Mouse (Mus musculus): ENCODE measurements around the gene Ripor3. TPM values are rescaled to one million over a fixed set of nuclear protein-coding genes. Genes with fewer than 3 reads are reported as not detected.

Ripor3 gene
- polyA plus RNA-seq, 1 experiment, result 0.13 TPM

- H3K27me3 ChIP-seq (ENCODE audit: control insufficient read depth), result no peaks in the 10 kb centered on the region
- H3K4me3 ChIP-seq (replicated peaks), result no peak overlapping the region
- TF ChIP-seq TAL1 (IDR thresholded peaks at IDR 0.05; ENCODE audit: low read length), result no peak
- no peak for TF ChIP-seq GATA1 (IDR thresholded peaks at IDR 0.05; ENCODE audit: low read length)
- peaks cover 39% of the 10 kb centered on the region for H3K4me1 ChIP-seq (ENCODE audit: control insufficient read depth)
- H3K36me3 ChIP-seq (ENCODE audit: control insufficient read depth), result peaks cover 11% of the 10 kb centered on the region
- H3K9me3 ChIP-seq (ENCODE audit: control insufficient read depth, low read length), result no peaks in the 10 kb centered on the region
Observed at GRCm38 (mm10) chr2:167939632-167940399, 70.6 kb downstream of the Ripor3 start.

GRCm38 (mm10) chr2:167939204-167939603 is 71.2 kb downstream of the Ripor3 start:
- Histone ChIP-seq H3K36me3 (ENCODE audit: control insufficient read depth) (peaks cover 11% of the 10 kb centered on the region), H3K4me3 (replicated peaks) (no peak overlapping the region)
- TF ChIP-seq TAL1 (IDR thresholded peaks at IDR 0.05; ENCODE audit: low read length) (no peak), GATA1 (IDR thresholded peaks at IDR 0.05; ENCODE audit: low read length) (no peak)

GRCm38 (mm10) chr2:167938786-167939185 is 71.6 kb downstream of the Ripor3 start:
- H3K4me3 ChIP-seq (replicated peaks), result no peak overlapping the region

More at GRCm38 (mm10) chr2:167939204-167939603, 71.2 kb downstream of the Ripor3 start:
- no peaks in the 10 kb centered on the region for H3K9me3 ChIP-seq (ENCODE audit: control insufficient read depth, low read length)
- H3K4me1 ChIP-seq (ENCODE audit: control insufficient read depth), result peaks cover 39% of the 10 kb centered on the region
- no peaks in the 10 kb centered on the region for H3K27me3 ChIP-seq (ENCODE audit: control insufficient read depth)

GRCm38 (mm10) chr2:167935956-167936355 is 74.5 kb downstream of the Ripor3 start:
- no peaks in the 10 kb centered on the region for H3K27me3 ChIP-seq (ENCODE audit: control insufficient read depth)
- peaks cover 40% of the 10 kb centered on the region for H3K4me1 ChIP-seq (ENCODE audit: control insufficient read depth)
- no peak for TF ChIP-seq TAL1 (IDR thresholded peaks at IDR 0.05; ENCODE audit: low read length)
- TF ChIP-seq GATA1 (IDR thresholded peaks at IDR 0.05; ENCODE audit: low read length), result no peak
- H3K4me3 ChIP-seq (replicated peaks), result no peak overlapping the region
- peaks cover 11% of the 10 kb centered on the region for H3K36me3 ChIP-seq (ENCODE audit: control insufficient read depth)
- H3K9me3 ChIP-seq (ENCODE audit: control insufficient read depth, low read length), result no peaks in the 10 kb centered on the region

More at GRCm38 (mm10) chr2:167938786-167939185, 71.6 kb downstream of the Ripor3 start:
- TF ChIP-seq TAL1 (IDR thresholded peaks at IDR 0.05; ENCODE audit: low read length), result no peak
- no peak for TF ChIP-seq GATA1 (IDR thresholded peaks at IDR 0.05; ENCODE audit: low read length)
- Histone ChIP-seq H3K27me3 (ENCODE audit: control insufficient read depth) (no peaks in the 10 kb centered on the region), H3K4me1 (ENCODE audit: control insufficient read depth) (peaks cover 43% of the 10 kb centered on the region), H3K9me3 (ENCODE audit: control insufficient read depth, low read length) (no peaks in the 10 kb centered on the region), H3K36me3 (ENCODE audit: control insufficient read depth) (peaks cover 11% of the 10 kb centered on the region)

- H3K36me3 ChIP-seq (ENCODE audit: control insufficient read depth), result peaks cover 6% of the 10 kb centered on the region
- no peaks in the 10 kb centered on the region for H3K9me3 ChIP-seq (ENCODE audit: control insufficient read depth, low read length)
- H3K4me1 ChIP-seq (ENCODE audit: control insufficient read depth), result peaks cover 48% of the 10 kb centered on the region
- H3K27me3 ChIP-seq (ENCODE audit: control insufficient read depth), result no peaks in the 10 kb centered on the region
- H3K4me3 ChIP-seq (replicated peaks), result peak overlapping the region; percentile 77
- TF ChIP-seq TAL1 (IDR thresholded peaks at IDR 0.05; ENCODE audit: low read length) (no peak), GATA1 (IDR thresholded peaks at IDR 0.05; ENCODE audit: low read length) (no peak)
Observed at GRCm38 (mm10) chr2:167933397-167933796, 77.0 kb downstream of the Ripor3 start.

GRCm38 (mm10) chr2:167932727-167933231 is 77.6 kb downstream of the Ripor3 start:
- Histone ChIP-seq H3K4me1 (ENCODE audit: control insufficient read depth) (peaks cover 48% of the 10 kb centered on the region), H3K36me3 (ENCODE audit: control insufficient read depth) (peaks cover 6% of the 10 kb centered on the region), H3K4me3 (replicated peaks) (peak overlapping the region; percentile 77), H3K27me3 (ENCODE audit: control insufficient read depth) (no peaks in the 10 kb centered on the region), H3K9me3 (ENCODE audit: control insufficient read depth, low read length) (no peaks in the 10 kb centered on the region)
- TF ChIP-seq GATA1 (IDR thresholded peaks at IDR 0.05; ENCODE audit: low read length), result no peak
- TF ChIP-seq TAL1 (IDR thresholded peaks at IDR 0.05; ENCODE audit: low read length), result no peak

- H3K4me1 ChIP-seq (ENCODE audit: control insufficient read depth), result peaks cover 45% of the 10 kb centered on the region
- peak within 1 kb of the TSS; percentile 77 for H3K4me3 ChIP-seq (replicated peaks)
- no peaks in the 10 kb centered on the region for H3K9me3 ChIP-seq (ENCODE audit: control insufficient read depth, low read length)
- peaks cover 3% of the 10 kb centered on the region for H3K36me3 ChIP-seq (ENCODE audit: control insufficient read depth)
- TF ChIP-seq GATA1 (IDR thresholded peaks at IDR 0.05; ENCODE audit: low read length) (no peak), TAL1 (IDR thresholded peaks at IDR 0.05; ENCODE audit: low read length) (no peak)
- H3K27me3 ChIP-seq (ENCODE audit: control insufficient read depth), result no peaks in the 10 kb centered on the region
Observed at GRCm38 (mm10) chr2:167931985-167932726, 78.3 kb downstream of the Ripor3 start, which contains the start of gene Ptpn1. Gene Ptpn1 (plus strand): TSS chr2:167932057.

GRCm38 (mm10) chr2:167930975-167931374 is 79.4 kb downstream of the Ripor3 start:
- H3K4me3 ChIP-seq (replicated peaks), result peak overlapping the region; percentile 77
- H3K27me3 ChIP-seq (ENCODE audit: control insufficient read depth), result no peaks in the 10 kb centered on the region
- peaks cover 43% of the 10 kb centered on the region for H3K4me1 ChIP-seq (ENCODE audit: control insufficient read depth)
- no peak for TF ChIP-seq TAL1 (IDR thresholded peaks at IDR 0.05; ENCODE audit: low read length)
- TF ChIP-seq GATA1 (IDR thresholded peaks at IDR 0.05; ENCODE audit: low read length), result no peak
- H3K9me3 ChIP-seq (ENCODE audit: control insufficient read depth, low read length), result no peaks in the 10 kb centered on the region
- no peaks in the 10 kb centered on the region for H3K36me3 ChIP-seq (ENCODE audit: control insufficient read depth)

Other genes starting within 250 kb of the Ripor3 start
- 1.9 TPM in 2 replicates for gene Ptpn1, start 78.6 kb downstream of the Ripor3 start, polyA plus RNA-seq (2012)
- 0.06 and 0.13 TPM in 2 replicates for gene Pard6b, start 70.4 kb upstream of the Ripor3 start, polyA plus RNA-seq (2012)
- 0.53 and 0.71 TPM in 2 replicates for gene Adnp, start 196.5 kb upstream of the Ripor3 start, polyA plus RNA-seq (2012)
- not detected in 2 replicates for gene Gm20716, start 219.7 kb upstream of the Ripor3 start, polyA plus RNA-seq (2012)
- 8.9 and 9.1 TPM in 2 replicates for gene Dpm1, start 220.0 kb upstream of the Ripor3 start, polyA plus RNA-seq (2012)
- 0.32 and 0.53 TPM in 2 replicates for gene Mocs3, start 220.0 kb upstream of the Ripor3 start, polyA plus RNA-seq (2012)

Measured in erythroblast, embryonic 14.5 days (primary cell).